Mouse (Mus musculus) midbrain, embryonic 15.5 days (tissue): Measurements from ENCODE around the gene Ndufb8. TPM values are rescaled to one million over a fixed set of nuclear protein-coding genes. Genes with fewer than 3 reads are reported as not detected.

Experiments used
- ATAC-seq: fragments of 200-750 bp; cut with Nextera tagmentation; replicated peaks from 2 replicates; pipeline ENCODE4 v1.8.0; 2017; ENCODE audit warnings: moderate TSS enrichment
- H3K27ac ChIP-seq: fragments of 300-500 bp; sonication (generic); 2 replicates; pipeline ENCODE4 v1.5.1; 2015; ENCODE audit warnings: mild to moderate bottlenecking, inconsistent platforms
- H3K27me3 ChIP-seq: fragments of 300-500 bp; sonication (generic); replicated peaks from 2 replicates; pipeline ENCODE4 v1.6.1; 2015; ENCODE audit warnings: inconsistent platforms
- H3K36me3 ChIP-seq: fragments of 300-500 bp; sonication (generic); replicated peaks from 2 replicates; pipeline ENCODE4 v1.6.1; 2015; ENCODE audit warnings: inconsistent platforms
- H3K4me1 ChIP-seq: fragments of 300-500 bp; sonication (generic); 2 replicates; pipeline ENCODE4 v1.6.1; 2015; ENCODE audit warnings: inconsistent platforms
- H3K4me2 ChIP-seq: fragments of 300-500 bp; sonication (generic); 2 replicates; pipeline ENCODE4 v1.6.1; 2015; ENCODE audit warnings: inconsistent platforms, mild to moderate bottlenecking, moderate library complexity
- H3K4me3 ChIP-seq: fragments of 300-500 bp; sonication (generic); 2 replicates; pipeline ENCODE4 v1.5.1; 2015; ENCODE audit warnings: mild to moderate bottlenecking, inconsistent platforms
- H3K9ac ChIP-seq: fragments of 300-500 bp; sonication (generic); 2 replicates; pipeline ENCODE4 v1.6.1; 2015; ENCODE audit warnings: mild to moderate bottlenecking, inconsistent platforms
- H3K9me3 ChIP-seq: fragments of 300-500 bp; sonication (generic); 2 replicates; pipeline ENCODE4 v1.6.1; 2016; ENCODE audit warnings: inconsistent platforms
- WGBS: fragments of 180-500 bp; shearing (Covaris S2); methylation state at CpG from one replicate; pipeline ENCODE4 v1.1.7; 2015; ENCODE audit warnings: mixed read lengths; 5-methylcytosine and 5-hydroxymethylcytosine counted together
- polyA plus RNA-seq: library from polyadenylated mRNA; unstranded; fragments of >200 nt; fragmentation: Nextera tagmentation; extraction: Ambion mirVana; gene quantifications from 2 replicates; pipeline ENCODE4 v1.2.1, GENCODE M21; 2015

The Ndufb8 gene
- polyA plus RNA-seq, 1 experiment from 2014 or later = 601 TPM

DNA sequence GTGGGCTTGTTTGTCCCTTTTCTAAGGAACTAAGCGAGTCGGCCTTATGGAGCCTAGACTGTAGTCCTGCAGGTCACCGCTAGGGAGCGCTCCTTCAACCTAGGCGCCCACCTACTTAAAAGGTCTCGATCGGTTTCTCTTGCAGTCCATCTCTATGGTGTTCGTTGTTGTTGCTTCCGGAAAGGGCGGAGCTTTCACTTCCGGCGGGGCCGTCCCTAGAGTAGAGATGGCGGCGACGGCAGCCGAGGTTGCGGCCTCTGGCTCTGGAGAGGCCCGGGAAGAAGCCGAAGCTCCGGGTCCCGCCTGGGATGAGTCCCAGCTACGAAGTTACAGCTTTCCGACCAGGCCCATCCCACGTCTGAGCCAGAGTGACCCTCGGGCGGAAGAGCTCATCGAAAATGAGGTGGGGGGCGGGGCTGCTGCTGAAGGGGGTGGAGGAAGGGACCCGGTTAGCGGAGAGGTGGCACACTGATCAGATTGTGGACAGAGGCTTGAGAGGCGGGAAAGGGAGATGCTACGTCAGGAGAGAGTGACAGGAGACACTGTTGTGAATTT lies 7.5 kb upstream of the Ndufb8 start, which contains the start of gene Hif1an:
Gene Hif1an (plus strand): TSS at position 199 of the 555 bp plus-strand sequence.
- peak within 1 kb of the TSS; percentile 56 for H3K4me2 ChIP-seq
- H3K27ac ChIP-seq = peak within 1 kb of the TSS; percentile 76
- H3K36me3 ChIP-seq = peaks cover 15% of the 10 kb centered on the region
- ATAC-seq = peak; percentile 96
- under 1% methylated on average over 33 of the region's 33 CpGs for WGBS
- H3K4me3 ChIP-seq = peak within 1 kb of the TSS; percentile 68
- H3K4me1 ChIP-seq = peaks cover 25% of the 10 kb centered on the region
- H3K27me3 ChIP-seq = peaks cover 6% of the 10 kb centered on the region; the same call in 1 of the 2 replicates
- H3K9ac ChIP-seq = peak within 1 kb of the TSS; percentile 60
- no peaks in the 10 kb centered on the region for H3K9me3 ChIP-seq

DNA sequence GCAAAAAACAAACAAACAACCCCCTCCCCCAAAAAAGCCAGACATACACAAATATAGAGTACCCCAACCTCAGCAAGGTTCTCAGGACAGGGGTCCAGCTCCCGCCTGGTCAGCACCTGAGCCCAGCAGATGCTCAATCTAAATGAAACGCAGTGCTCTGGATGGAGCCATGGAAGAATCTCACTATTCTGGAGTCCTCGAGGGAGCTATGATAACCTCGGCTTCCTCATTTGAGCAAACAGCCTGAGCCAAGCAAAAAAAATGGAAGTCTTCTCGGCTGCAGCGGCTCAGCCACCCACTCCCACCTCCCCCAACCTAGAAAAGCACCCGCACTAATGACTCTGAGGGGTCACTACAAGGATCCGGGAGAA lies 765 bp downstream of the Ndufb8 start:
- Histone ChIP-seq H3K4me3 (peak overlapping the region; percentile 89), H3K4me1 (peaks cover 19% of the 10 kb centered on the region), H3K4me2 (peak overlapping the region; percentile 93), H3K36me3 (peaks cover 30% of the 10 kb centered on the region), H3K27me3 (peaks cover 6% of the 10 kb centered on the region; the same call in 1 of the 2 replicates), H3K27ac (peak overlapping the region; percentile 78), H3K9ac (peak overlapping the region; percentile 90), H3K9me3 (no peaks in the 10 kb centered on the region)
- WGBS = 4% methylated on average over 8 of the region's 8 CpGs
- ATAC-seq = peak; percentile 13; the same call in 1 of the 2 replicates

DNA sequence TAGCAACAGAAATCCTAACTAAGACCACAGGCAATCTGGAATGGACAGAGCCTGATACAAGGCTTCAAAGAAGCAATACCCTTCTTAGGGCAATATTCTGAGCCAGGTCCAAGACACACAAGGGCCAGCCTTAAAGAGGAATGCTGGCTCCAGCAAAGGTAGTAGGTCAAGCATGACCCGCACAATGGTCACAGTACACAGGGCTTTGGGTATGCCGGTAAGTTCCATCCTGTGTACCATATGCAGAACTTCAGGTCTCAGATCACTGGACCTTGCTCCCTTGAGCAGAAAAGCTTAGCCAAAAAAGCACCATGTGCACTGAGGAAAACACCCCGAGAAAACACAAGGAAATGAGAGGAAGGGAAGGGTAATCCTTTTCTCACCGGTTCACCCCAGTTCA lies 2.0 kb downstream of the Ndufb8 start:
- H3K27ac ChIP-seq = no peak overlapping the region
- no peaks in the 10 kb centered on the region for H3K9me3 ChIP-seq
- peak overlapping the region; percentile 93; the same call in 1 of the 2 replicates for H3K4me2 ChIP-seq
- H3K9ac ChIP-seq = no peak overlapping the region
- ATAC-seq = no peak
- H3K27me3 ChIP-seq = no peaks in the 10 kb centered on the region
- peaks cover 39% of the 10 kb centered on the region for H3K36me3 ChIP-seq
- 95% methylated on average over 4 of the region's 4 CpGs for WGBS
- no peak overlapping the region for H3K4me3 ChIP-seq
- peaks cover 19% of the 10 kb centered on the region for H3K4me1 ChIP-seq

DNA sequence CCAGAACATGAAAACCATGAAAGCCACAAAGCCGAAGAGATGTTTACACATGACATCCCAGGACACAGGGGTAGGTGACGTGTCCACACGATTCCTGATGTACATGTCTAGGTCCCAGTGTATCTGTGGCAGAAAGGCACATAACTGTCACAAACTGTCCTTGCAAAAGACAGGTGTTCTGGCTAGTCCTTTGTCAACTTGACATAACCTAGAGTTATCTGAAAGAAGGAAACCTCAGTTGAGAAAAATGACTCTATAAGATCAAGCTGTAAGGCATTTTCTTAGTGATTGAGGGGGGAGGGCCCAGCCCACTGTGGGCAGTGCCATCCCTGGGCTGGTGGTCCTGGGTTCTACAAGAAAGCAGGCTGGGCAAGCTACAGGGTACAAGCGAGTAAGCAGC lies 2.5 kb downstream of the Ndufb8 start, which contains the start of gene Gm20538:
Gene Gm20538 (minus strand): TSS at position 101 of the 400 bp plus-strand sequence.
- ATAC-seq = no peak
- H3K4me3 ChIP-seq = no peak within 1 kb of the TSS
- H3K36me3 ChIP-seq = peaks cover 43% of the 10 kb centered on the region
- peak within 1 kb of the TSS; percentile 93; the same call in 1 of the 2 replicates for H3K4me2 ChIP-seq
- no peak within 1 kb of the TSS for H3K27ac ChIP-seq
- H3K9ac ChIP-seq = no peak within 1 kb of the TSS
- 99% methylated on average over 4 of the region's 4 CpGs for WGBS
- H3K9me3 ChIP-seq = no peaks in the 10 kb centered on the region
- no peaks in the 10 kb centered on the region for H3K27me3 ChIP-seq
- peaks cover 19% of the 10 kb centered on the region for H3K4me1 ChIP-seq

DNA sequence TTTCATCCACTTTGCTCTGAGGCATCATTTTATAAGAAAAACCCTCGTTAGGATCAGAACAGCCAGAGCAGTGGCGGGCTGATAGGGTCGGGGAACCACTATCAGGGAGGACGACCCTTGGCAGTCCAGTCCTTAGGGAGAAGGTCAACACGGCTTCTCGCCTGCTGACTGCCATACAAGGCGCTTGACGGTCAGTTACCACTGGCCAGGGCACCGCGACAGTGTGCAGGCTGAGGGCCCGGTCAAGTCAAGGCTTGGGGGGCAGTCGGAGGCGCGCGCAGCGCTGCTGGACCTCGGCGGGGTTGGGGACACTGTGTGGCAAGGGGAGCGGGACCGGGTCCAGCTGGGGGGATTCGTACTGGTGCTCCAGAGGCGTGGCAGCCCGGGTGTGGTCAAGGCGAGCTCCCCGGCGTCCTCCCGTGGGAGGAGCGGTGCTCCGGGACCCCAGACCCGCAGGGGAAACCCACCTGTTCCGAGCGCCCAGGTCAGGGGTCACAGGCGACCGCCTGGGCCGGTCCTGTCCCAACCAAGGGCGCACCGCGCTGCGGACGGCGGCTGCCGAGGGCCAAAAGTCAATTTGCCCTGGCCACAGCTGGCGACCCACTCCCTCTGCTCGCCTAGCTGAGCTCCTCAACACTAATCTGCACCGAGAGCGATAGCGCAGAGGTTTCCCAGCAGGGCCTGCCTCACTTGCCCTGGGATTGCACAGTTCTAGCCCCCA lies 9.8 kb downstream of the Ndufb8 start, which contains the start of gene Sec31b:
Gene Sec31b (minus strand): TSS at position 544 of the 721 bp plus-strand sequence.
- Histone ChIP-seq H3K9ac (peak within 1 kb of the TSS; percentile 29; the same call in 1 of the 2 replicates), H3K9me3 (no peaks in the 10 kb centered on the region), H3K27ac (no peak within 1 kb of the TSS), H3K27me3 (peaks cover 40% of the 10 kb centered on the region), H3K4me1 (peaks cover 7% of the 10 kb centered on the region; the same call in 1 of the 2 replicates), H3K4me3 (peak within 1 kb of the TSS; percentile 40), H3K4me2 (peak within 1 kb of the TSS; percentile 54), H3K36me3 (peaks cover 23% of the 10 kb centered on the region)
- WGBS = under 1% methylated on average over 47 of the region's 47 CpGs
- ATAC-seq = peak; percentile 60; the same call in 1 of the 2 replicates

DNA sequence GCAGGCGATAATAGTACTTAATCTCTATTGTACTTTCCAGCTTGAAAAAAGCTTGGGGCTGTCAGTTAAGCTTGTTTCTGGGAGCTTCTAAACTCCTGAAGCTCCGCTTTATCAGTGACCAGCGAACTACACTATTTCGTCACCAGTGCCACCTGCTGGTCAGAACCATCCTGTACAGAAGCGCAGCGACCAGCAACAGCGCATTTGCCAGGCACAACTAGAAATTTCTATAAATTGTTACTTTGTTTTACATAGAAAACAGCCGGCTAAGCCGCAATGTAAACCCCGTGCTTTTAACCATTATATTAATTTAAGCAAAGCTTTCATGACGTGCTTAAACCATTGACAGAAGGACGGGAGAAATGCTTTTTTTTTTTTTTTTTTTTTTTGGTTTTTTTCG lies 10.5 kb downstream of the Ndufb8 start:
- Histone ChIP-seq H3K4me2 (peak overlapping the region; percentile 54), H3K27ac (no peak overlapping the region), H3K9me3 (no peaks in the 10 kb centered on the region), H3K36me3 (peaks cover 15% of the 10 kb centered on the region), H3K4me3 (no peak overlapping the region), H3K27me3 (peaks cover 40% of the 10 kb centered on the region), H3K9ac (no peak overlapping the region), H3K4me1 (peaks cover 7% of the 10 kb centered on the region; the same call in 1 of the 2 replicates)
- ATAC-seq = no peak
- WGBS = 2% methylated on average over 13 of the region's 13 CpGs

DNA sequence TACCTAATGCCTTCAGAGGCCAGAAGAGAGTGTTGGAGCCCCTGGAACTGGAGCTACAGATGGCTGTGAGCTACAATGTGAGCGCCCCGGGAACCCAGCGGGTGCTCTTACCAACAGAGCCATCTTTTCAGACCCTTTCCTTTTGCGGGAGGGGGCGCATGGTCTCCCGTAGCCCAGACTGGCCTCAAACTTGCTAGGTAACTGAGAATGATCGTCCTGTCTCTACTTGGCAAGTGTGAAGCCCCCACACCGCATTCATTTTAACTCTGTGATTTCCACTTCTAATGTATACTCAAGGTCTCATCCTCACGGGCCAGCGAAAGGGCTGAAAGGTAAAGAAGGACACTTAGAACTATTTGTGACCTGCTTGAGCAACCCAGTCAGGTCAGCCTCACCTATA lies 10.9 kb downstream of the Ndufb8 start:
- Histone ChIP-seq H3K27ac (no peak overlapping the region), H3K9me3 (no peaks in the 10 kb centered on the region), H3K4me2 (no peak overlapping the region), H3K4me3 (no peak overlapping the region), H3K27me3 (peaks cover 40% of the 10 kb centered on the region), H3K36me3 (0 out of 2 replicates have a peak, but pooled peaks cover 13% of the 10 kb centered on the region), H3K9ac (no peak overlapping the region), H3K4me1 (peaks cover 7% of the 10 kb centered on the region; the same call in 1 of the 2 replicates)
- ATAC-seq = no peak
- WGBS = 50% methylated on average over 10 of the region's 10 CpGs

DNA sequence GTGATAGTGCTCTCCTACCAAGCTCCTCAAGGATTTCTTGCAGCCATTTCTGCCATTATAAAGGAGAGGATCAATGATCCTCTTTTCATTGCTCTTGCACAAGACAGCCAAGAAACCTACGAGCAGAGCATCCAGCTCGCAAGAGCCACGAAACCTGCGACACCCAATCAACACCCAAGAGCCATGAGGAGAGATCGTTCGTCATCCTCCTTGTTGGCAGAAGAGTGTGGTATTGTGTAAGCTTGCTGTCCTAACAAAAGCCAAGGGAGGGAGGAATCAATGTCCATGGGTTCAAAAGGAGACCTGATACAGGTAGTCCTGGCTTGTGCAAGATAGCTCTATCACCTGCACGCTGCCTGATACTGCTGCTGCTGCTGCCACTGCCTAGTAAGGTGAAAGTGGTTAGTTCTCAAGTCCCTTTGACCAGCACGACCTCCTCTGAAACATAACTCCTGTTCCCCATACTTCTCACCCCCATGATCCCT lies 12.5 kb downstream of the Ndufb8 start:
- Histone ChIP-seq H3K36me3 (no peaks in the 10 kb centered on the region), H3K27ac (no peak overlapping the region), H3K4me3 (no peak overlapping the region), H3K9me3 (no peaks in the 10 kb centered on the region), H3K9ac (no peak overlapping the region), H3K4me2 (no peak overlapping the region), H3K4me1 (peaks cover 7% of the 10 kb centered on the region; the same call in 1 of the 2 replicates), H3K27me3 (peaks cover 40% of the 10 kb centered on the region)
- 90% methylated on average over 8 of the region's 8 CpGs for WGBS
- no peak for ATAC-seq

DNA sequence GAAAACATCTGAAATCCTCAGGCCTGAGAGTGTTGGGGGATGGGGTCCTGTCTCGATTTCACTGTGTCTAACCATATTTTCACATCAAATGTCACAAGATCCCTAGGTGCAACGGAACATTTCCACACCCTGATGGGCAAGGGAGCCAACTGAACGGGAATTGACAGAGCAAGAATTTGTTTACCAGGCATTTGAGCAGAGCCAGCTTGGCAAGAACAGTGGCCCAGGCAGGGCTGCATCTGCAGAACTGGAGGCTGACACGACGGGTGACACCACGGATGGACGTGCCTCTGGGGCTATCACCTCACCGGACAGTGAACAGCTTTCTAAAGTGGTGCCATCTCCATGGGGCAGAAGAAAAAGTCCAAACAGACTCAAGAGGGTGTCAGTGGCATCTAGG lies 17.8 kb downstream of the Ndufb8 start:
- no peak overlapping the region for H3K4me2 ChIP-seq
- no peaks in the 10 kb centered on the region for H3K4me1 ChIP-seq
- no peak overlapping the region for H3K4me3 ChIP-seq
- no peak overlapping the region for H3K9ac ChIP-seq
- H3K27ac ChIP-seq = no peak overlapping the region
- peaks cover 14% of the 10 kb centered on the region for H3K27me3 ChIP-seq
- no peaks in the 10 kb centered on the region for H3K36me3 ChIP-seq
- ATAC-seq = no peak
- no peaks in the 10 kb centered on the region for H3K9me3 ChIP-seq
- 90% methylated on average over 8 of the region's 8 CpGs for WGBS

DNA sequence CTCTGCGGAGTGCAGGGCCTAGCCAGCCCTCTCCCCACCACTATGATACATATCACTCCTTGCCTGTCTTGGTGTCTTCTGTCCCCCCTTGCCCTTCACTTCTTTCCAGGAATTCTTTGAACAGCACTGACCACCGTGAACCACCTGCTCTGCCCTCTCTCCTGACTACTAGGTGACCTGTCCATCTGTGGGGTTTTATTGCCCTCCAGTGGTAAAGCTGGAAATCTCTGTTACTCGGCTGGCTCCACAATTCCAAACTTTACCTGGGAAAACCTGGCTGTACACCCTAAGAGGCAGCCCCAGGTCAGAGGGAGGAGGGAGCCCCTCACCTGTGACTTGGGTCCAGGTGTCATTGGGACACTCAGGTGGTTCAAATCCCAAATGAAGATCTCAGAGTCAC lies 19.9 kb downstream of the Ndufb8 start:
- Histone ChIP-seq H3K27ac (no peak overlapping the region), H3K4me2 (no peak overlapping the region), H3K4me3 (no peak overlapping the region), H3K9me3 (no peaks in the 10 kb centered on the region), H3K27me3 (peaks cover 21% of the 10 kb centered on the region), H3K36me3 (no peaks in the 10 kb centered on the region), H3K4me1 (no peaks in the 10 kb centered on the region), H3K9ac (no peak overlapping the region)
- no peak for ATAC-seq
- 26% methylated on average over 3 of the region's 3 CpGs for WGBS

DNA sequence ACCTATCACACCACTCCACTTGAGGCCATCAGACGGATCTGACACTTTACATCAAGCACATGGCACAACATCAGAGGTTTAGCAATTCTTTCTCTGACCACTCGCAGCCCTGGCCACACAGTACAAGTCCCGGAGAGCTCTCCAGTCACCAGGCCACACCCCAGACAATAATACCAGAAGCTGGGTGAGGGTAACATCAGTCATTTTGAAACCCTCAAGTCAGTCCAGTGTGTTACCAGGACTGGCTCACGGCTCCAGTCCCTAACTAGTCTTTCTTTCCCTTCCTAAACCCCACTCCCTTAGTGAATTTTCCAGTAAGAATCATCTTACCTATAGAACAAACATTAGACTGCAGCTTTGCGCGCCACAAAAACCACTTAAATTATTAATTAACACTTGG lies 25.2 kb downstream of the Ndufb8 start:
- Histone ChIP-seq H3K4me3 (no peak overlapping the region), H3K9ac (no peak overlapping the region), H3K36me3 (no peaks in the 10 kb centered on the region), H3K9me3 (no peaks in the 10 kb centered on the region), H3K27ac (no peak overlapping the region), H3K4me1 (no peaks in the 10 kb centered on the region), H3K27me3 (peaks cover 43% of the 10 kb centered on the region), H3K4me2 (no peak overlapping the region)
- no peak for ATAC-seq
- WGBS = 80% methylated on average over 6 of the region's 6 CpGs

DNA sequence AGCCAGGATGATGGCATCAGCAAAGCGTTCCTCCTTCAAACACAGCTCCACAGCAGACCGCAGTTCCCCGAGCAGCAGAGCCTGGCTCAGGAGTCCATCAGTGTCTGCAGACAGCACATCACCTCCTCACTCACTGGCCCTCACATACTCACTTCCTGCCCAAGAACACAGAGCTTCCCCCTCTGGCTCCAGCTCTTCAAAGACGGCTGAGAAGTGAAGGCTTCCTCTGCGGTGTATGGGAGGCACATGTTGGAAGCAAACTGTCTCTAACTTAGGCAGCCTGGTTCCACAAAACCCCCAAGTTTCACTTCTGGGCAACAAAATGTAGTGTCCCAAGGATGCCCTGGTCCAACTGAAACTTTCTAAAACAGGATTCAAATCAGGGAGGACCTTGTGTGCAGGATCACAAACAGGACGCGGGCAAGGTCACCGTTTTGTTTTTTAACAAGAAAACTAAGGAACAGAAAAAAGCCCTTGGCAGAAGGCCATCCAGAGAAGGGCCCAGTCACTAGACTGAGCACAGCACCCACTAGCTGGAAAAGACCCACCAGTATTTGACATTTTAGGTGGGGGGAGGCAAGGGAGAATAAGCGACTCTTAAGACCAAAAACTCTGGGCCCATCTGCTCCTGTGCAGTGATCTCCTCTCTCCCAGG lies 29.6 kb downstream of the Ndufb8 start:
- WGBS = 85% methylated on average over 9 of the region's 9 CpGs
- no peak overlapping the region for H3K4me2 ChIP-seq
- no peak for ATAC-seq
- H3K27me3 ChIP-seq = peaks cover 59% of the 10 kb centered on the region
- no peaks in the 10 kb centered on the region for H3K4me1 ChIP-seq
- no peak overlapping the region for H3K27ac ChIP-seq
- no peak overlapping the region for H3K4me3 ChIP-seq
- no peaks in the 10 kb centered on the region for H3K9me3 ChIP-seq
- H3K9ac ChIP-seq = no peak overlapping the region
- H3K36me3 ChIP-seq = no peaks in the 10 kb centered on the region
